Mouse (Mus musculus) liver, embryonic 12.5 days (tissue): ENCODE data around the gene Zscan21. TPM values are rescaled to one million over a fixed set of nuclear protein-coding genes. Genes with fewer than 3 reads are reported as not detected.
A peak's percentile ranks its signal among the peaks of the same experiment; 100 is the strongest.

Experiments
- ATAC-seq: fragments of 200-750 bp; cut with Nextera tagmentation; 2 replicates; pipeline ENCODE4 v1.8.0; 2017; ENCODE audit warnings: moderate number of reproducible peaks, mild to moderate bottlenecking, moderate library complexity
- H3K27ac ChIP-seq: fragments of 300-500 bp; sonication (generic); 2 replicates; pipeline ENCODE4 v1.5.1; 2016; ENCODE audit warnings: mild to moderate bottlenecking
- H3K27me3 ChIP-seq: fragments of 300-500 bp; sonication (generic); replicated peaks from 2 replicates; pipeline ENCODE4 v1.6.1; 2016; ENCODE audit warnings: mild to moderate bottlenecking, moderate library complexity
- H3K36me3 ChIP-seq: fragments of 300-500 bp; sonication (generic); 2 replicates; pipeline ENCODE4 v1.6.1; 2016; ENCODE audit warnings: mild to moderate bottlenecking, moderate library complexity
- H3K4me1 ChIP-seq: fragments of 300-500 bp; sonication (generic); 2 replicates; pipeline ENCODE4 v1.6.1; 2016
- H3K4me2 ChIP-seq: fragments of 300-500 bp; sonication (generic); 2 replicates; pipeline ENCODE4 v1.6.1; 2016; ENCODE audit warnings: mild to moderate bottlenecking, moderate library complexity
- H3K4me3 ChIP-seq: fragments of 300-500 bp; sonication (generic); 2 replicates; pipeline ENCODE4 v1.5.1; 2016; ENCODE audit warnings: mild to moderate bottlenecking, moderate library complexity
- H3K9ac ChIP-seq: fragments of 300-500 bp; sonication (generic); 2 replicates; pipeline ENCODE4 v1.6.1; 2016; ENCODE audit warnings: mild to moderate bottlenecking, moderate library complexity
- H3K9me3 ChIP-seq: fragments of 300-500 bp; sonication (generic); replicated peaks from 2 replicates; pipeline ENCODE4 v1.6.1; 2016; ENCODE audit warnings: mild to moderate bottlenecking, moderate library complexity
- WGBS: fragments of 180-500 bp; shearing (Covaris S2); methylation state at CpG from one replicate; pipeline ENCODE4 v1.1.7; 2016; ENCODE audit not compliant: insufficient replicate concordance; 5-methylcytosine and 5-hydroxymethylcytosine counted together
- polyA plus RNA-seq: library from polyadenylated mRNA; unstranded; fragments of >200 nt; fragmentation: Nextera tagmentation; extraction: Ambion mirVana; gene quantifications from 2 replicates; pipeline ENCODE4 v1.2.1, GENCODE M21; 2016

Zscan21 gene
- polyA plus RNA-seq: 19.0 and 19.6 TPM in 2 replicates

- WGBS: 7% methylated on average over 38 of the region's 38 CpGs
- peak within 1 kb of the TSS; percentile 92 for H3K27ac ChIP-seq
- peaks cover 31% of the 10 kb centered on the region for H3K4me1 ChIP-seq
- peak within 1 kb of the TSS; percentile 80 for H3K9ac ChIP-seq
- H3K4me3 ChIP-seq: peak within 1 kb of the TSS; percentile 70
- no peaks in the 10 kb centered on the region for H3K27me3 ChIP-seq
- peaks cover 23% of the 10 kb centered on the region for H3K36me3 ChIP-seq
- peak; percentile 96 for ATAC-seq
- peak within 1 kb of the TSS; percentile 84 for H3K4me2 ChIP-seq
- H3K9me3 ChIP-seq: no peaks in the 10 kb centered on the region
These were observed at the start of gene Zscan21 for GRCm38 (mm10) chr5:138116255-138117198. Zscan21 (plus strand) TSS chr5:138116903.

DNA sequence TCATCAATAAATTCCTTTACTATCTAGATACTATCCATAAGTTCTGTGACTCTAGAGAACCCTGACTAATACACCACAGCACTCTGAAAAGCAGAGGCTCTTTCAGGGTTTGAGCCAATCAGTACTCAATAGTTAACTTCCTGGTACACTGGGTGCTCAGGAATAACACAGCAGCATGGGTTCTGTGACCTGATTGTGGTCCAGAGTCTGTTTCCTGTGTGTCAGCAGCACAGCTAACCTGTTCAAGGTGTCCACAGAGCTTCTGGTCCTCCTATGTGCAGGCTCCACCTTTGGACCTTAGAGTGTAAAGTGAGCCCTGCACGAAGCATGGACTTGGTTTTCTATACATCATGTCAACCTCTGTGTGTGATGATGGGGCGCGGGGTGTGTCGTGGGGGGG lies 42.9 kb upstream of the Zscan21 start:
- H3K4me2 ChIP-seq: no peak overlapping the region
- H3K36me3 ChIP-seq: no peaks in the 10 kb centered on the region
- no peaks in the 10 kb centered on the region for H3K4me1 ChIP-seq
- H3K4me3 ChIP-seq: no peak overlapping the region
- no peaks in the 10 kb centered on the region for H3K9me3 ChIP-seq
- H3K27me3 ChIP-seq: no peaks in the 10 kb centered on the region
- H3K9ac ChIP-seq: no peak overlapping the region
- no peak for ATAC-seq
- H3K27ac ChIP-seq: no peak overlapping the region
- 85% methylated on average over 4 of the region's 4 CpGs for WGBS

DNA sequence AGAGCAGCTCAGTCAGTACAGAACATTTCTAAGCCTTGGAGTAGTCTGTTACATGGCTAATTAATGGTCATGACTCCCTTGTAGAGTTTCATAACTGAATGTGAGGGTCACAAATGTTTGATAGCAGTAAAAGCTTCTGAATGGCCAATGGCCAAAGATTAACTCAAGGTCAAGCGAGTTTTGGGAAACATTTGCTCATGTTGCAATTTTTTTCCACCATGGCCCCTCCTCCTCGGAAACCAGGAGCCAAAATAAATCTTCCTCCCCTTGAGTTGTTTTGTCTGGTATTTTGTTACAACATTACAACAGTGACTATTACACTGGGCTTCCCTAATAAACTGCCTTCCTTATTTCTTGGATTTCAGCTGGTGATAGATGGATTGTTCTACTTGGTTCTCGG lies 41.0 kb upstream of the Zscan21 start:
- 51% methylated on average over 3 of the region's 3 CpGs for WGBS
- ATAC-seq: no peak

GRCm38 (mm10) chr5:138076148-138076547 lies 40.6 kb upstream of the Zscan21 start:
- no peak for ATAC-seq
- Histone ChIP-seq H3K4me3 (no peak overlapping the region), H3K36me3 (no peaks in the 10 kb centered on the region), H3K9ac (no peak overlapping the region), H3K9me3 (no peaks in the 10 kb centered on the region), H3K27ac (no peak overlapping the region), H3K27me3 (no peaks in the 10 kb centered on the region), H3K4me1 (no peaks in the 10 kb centered on the region), H3K4me2 (no peak overlapping the region)
- WGBS: 41% methylated on average over 2 of the region's 2 CpGs

More for the DNA sequence above, 41.0 kb upstream of the Zscan21 start:
- no peak overlapping the region for H3K27ac ChIP-seq
- H3K9me3 ChIP-seq: no peaks in the 10 kb centered on the region
- H3K4me2 ChIP-seq: no peak overlapping the region
- no peak overlapping the region for H3K9ac ChIP-seq
- no peaks in the 10 kb centered on the region for H3K4me1 ChIP-seq
- no peaks in the 10 kb centered on the region for H3K27me3 ChIP-seq
- H3K4me3 ChIP-seq: no peak overlapping the region
- no peaks in the 10 kb centered on the region for H3K36me3 ChIP-seq

DNA sequence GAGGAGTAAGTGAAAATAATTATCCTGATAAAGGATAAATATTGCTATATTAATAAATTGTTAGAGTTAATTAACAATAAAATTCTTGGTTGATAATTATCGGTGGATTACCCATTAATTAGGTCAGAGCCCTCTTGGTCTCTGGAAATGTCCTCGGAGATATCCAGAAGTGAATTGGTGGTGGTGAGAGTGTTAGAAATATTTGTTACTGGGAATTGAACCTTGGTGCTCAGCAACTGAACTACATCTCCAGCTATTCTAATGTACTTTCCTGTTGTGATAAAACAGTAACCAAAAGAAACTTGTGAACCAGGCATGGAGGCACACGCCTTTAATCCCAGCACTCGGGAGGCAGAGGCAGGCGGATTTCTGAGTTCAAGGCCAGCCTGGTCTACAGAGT lies 36.2 kb upstream of the Zscan21 start:
- WGBS: 68% methylated on average over 5 of the region's 5 CpGs
- Histone ChIP-seq H3K4me2 (no peak overlapping the region), H3K27ac (no peak overlapping the region), H3K36me3 (no peaks in the 10 kb centered on the region), H3K9me3 (no peaks in the 10 kb centered on the region), H3K9ac (no peak overlapping the region), H3K4me3 (no peak overlapping the region), H3K27me3 (no peaks in the 10 kb centered on the region), H3K4me1 (peaks cover 11% of the 10 kb centered on the region)
- no peak for ATAC-seq

- ATAC-seq: no peak
- no peaks in the 10 kb centered on the region for H3K36me3 ChIP-seq
- no peaks in the 10 kb centered on the region for H3K27me3 ChIP-seq
- H3K4me3 ChIP-seq: no peak overlapping the region
- H3K4me2 ChIP-seq: no peak overlapping the region
- peaks cover 17% of the 10 kb centered on the region for H3K4me1 ChIP-seq
- no peaks in the 10 kb centered on the region for H3K9me3 ChIP-seq
- no peak overlapping the region for H3K9ac ChIP-seq
- WGBS: 66% methylated on average over 9 of the region's 9 CpGs
- no peak overlapping the region for H3K27ac ChIP-seq
These were observed 35.3 kb upstream of the Zscan21 start for GRCm38 (mm10) chr5:138081446-138081845.

DNA sequence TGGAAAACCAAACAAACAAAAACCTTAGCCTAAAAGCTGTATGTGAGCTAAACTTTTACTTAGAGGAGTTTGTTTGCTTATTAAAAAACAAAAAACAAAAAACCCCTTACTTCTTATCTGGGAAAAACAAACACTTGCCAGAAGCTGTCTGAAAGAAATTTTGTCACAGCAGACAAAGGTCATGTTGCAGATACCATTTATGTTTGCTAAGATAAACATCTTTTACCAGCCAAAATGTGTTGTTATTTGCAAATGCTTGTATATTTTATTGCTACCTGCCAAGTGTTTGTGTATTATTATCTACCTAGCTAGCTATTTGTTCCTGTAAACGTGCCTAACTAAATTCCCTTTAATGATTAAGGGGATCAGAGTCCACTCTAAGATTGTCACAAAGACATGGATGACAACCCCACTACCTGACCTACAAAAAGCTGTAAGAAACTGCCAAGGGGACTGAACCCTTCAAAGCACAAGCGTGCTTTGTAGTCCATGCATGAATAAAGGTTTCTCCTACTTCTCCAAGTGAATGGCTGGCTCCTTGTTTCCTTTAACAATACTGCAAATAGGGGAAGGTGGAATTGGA lies 33.3 kb upstream of the Zscan21 start:
- no peak overlapping the region for H3K9ac ChIP-seq
- no peak overlapping the region for H3K4me2 ChIP-seq
- H3K4me1 ChIP-seq: peaks cover 36% of the 10 kb centered on the region
- no peaks in the 10 kb centered on the region for H3K27me3 ChIP-seq
- H3K27ac ChIP-seq: peak overlapping the region; percentile 83
- no peaks in the 10 kb centered on the region for H3K9me3 ChIP-seq
- no peak overlapping the region for H3K4me3 ChIP-seq
- ATAC-seq: no peak
- WGBS: 47% methylated on average over 2 of the region's 2 CpGs
- H3K36me3 ChIP-seq: peaks cover 15% of the 10 kb centered on the region

DNA sequence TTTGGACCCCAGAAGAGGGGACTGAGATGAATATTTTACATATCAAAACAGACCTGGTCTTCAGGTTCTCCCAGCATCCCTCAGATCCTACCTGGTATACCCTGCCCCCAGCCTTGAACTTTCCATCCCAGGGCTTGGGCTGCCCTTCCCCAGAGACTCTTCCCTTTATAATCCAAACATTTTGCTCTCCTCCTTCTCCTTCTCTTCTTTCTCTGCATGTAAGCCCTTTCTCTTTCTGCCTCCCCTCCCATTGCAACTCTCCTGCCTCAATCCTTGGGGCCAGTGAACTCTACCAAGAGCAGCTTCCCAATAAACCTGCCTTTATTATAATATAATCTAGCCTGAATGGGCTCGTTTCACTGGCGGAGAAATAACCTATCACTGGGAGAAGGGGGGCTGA lies 32.8 kb upstream of the Zscan21 start:
- peak overlapping the region; percentile 83 for H3K27ac ChIP-seq

GRCm38 (mm10) chr5:138084507-138084906 lies 32.2 kb upstream of the Zscan21 start:
- Histone ChIP-seq H3K9ac (peak overlapping the region; percentile 94), H3K4me2 (peak overlapping the region; percentile 82), H3K4me1 (peaks cover 47% of the 10 kb centered on the region), H3K27me3 (no peaks in the 10 kb centered on the region), H3K9me3 (no peaks in the 10 kb centered on the region), H3K4me3 (peak overlapping the region; percentile 95), H3K36me3 (peaks cover 15% of the 10 kb centered on the region), H3K27ac (peak overlapping the region; percentile 83; the same call in 1 of the 2 replicates)
- 28% methylated on average over 2 of the region's 2 CpGs for WGBS
- peak; percentile 80 for ATAC-seq

More for the DNA sequence above, 32.8 kb upstream of the Zscan21 start:
- Histone ChIP-seq H3K9ac (peak overlapping the region; percentile 24; the same call in 1 of the 2 replicates), H3K36me3 (peaks cover 15% of the 10 kb centered on the region), H3K4me3 (no peak overlapping the region), H3K4me2 (peak overlapping the region; percentile 82; the same call in 1 of the 2 replicates), H3K4me1 (peaks cover 41% of the 10 kb centered on the region), H3K9me3 (no peaks in the 10 kb centered on the region), H3K27me3 (no peaks in the 10 kb centered on the region)
- WGBS: 83% methylated on average over 2 of the region's 2 CpGs
- ATAC-seq: no peak

- Histone ChIP-seq H3K27me3 (no peaks in the 10 kb centered on the region), H3K36me3 (peaks cover 15% of the 10 kb centered on the region), H3K27ac (peak within 1 kb of the TSS; percentile 83), H3K4me3 (peak within 1 kb of the TSS; percentile 95), H3K4me2 (peak within 1 kb of the TSS; percentile 82), H3K4me1 (peaks cover 51% of the 10 kb centered on the region), H3K9me3 (no peaks in the 10 kb centered on the region), H3K9ac (peak within 1 kb of the TSS; percentile 94)
- peak; percentile 91 for ATAC-seq
- WGBS: under 1% methylated on average over 27 of the region's 27 CpGs
These were observed 31.7 kb upstream of the Zscan21 start, which contains the start of gene Zkscan1 for GRCm38 (mm10) chr5:138084996-138085395. Zkscan1 (plus strand) TSS chr5:138085084.

DNA sequence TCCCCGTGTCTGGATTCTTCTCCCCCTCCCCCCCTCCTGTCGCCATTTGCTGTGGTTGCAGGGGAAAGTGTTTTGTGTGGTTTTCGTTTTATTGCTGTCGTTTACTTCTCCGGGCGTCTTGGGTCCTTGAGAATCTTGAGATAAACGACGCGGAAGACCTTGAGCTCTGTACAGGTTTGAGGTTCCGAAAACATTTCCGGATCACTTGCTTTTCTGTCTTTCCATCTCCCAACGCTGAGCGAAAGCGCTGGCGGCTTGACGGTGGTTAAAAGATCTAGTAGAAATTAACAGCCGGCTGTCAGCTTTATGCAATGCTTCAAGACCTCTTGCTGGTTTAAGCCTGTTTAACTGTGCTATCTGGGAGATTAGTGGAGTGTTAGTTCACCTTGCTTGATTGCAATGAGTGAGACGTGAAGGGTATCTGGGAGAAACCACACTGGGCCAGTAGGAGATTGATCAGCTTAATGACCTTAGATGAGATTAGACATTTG lies 31.2 kb upstream of the Zscan21 start:
- Histone ChIP-seq H3K36me3 (peaks cover 15% of the 10 kb centered on the region), H3K27me3 (no peaks in the 10 kb centered on the region), H3K9me3 (no peaks in the 10 kb centered on the region), H3K4me3 (peak overlapping the region; percentile 95), H3K4me2 (peak overlapping the region; percentile 82), H3K9ac (peak overlapping the region; percentile 94), H3K4me1 (peaks cover 52% of the 10 kb centered on the region), H3K27ac (peak overlapping the region; percentile 83)
- no peak; the same call in 1 of the 2 replicates for ATAC-seq
- WGBS: under 1% methylated on average over 18 of the region's 18 CpGs

DNA sequence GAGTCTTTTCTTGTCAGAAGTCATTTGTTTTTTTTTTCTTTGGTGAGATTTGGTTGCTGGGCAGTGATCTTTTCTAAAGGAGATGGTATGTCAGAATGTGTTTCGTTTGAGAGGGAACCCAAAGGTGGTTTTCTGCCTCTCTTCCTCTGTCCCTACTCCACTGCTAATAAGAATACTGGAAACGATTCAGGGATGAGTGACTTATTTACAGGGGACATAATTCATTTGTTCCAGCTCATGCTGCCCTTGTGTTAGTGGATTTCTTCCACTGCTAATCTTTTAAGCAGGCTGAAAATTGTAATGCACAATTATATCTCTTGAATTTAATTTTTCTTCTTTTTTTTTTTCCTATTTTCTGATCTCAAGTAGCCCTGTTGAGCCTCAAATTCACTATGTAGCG lies 29.9 kb upstream of the Zscan21 start:
- Histone ChIP-seq H3K36me3 (peaks cover 17% of the 10 kb centered on the region), H3K4me1 (peaks cover 52% of the 10 kb centered on the region), H3K4me2 (peak overlapping the region; percentile 82), H3K27ac (no peak overlapping the region), H3K4me3 (no peak overlapping the region), H3K9ac (peak overlapping the region; percentile 94; the same call in 1 of the 2 replicates), H3K9me3 (no peaks in the 10 kb centered on the region), H3K27me3 (no peaks in the 10 kb centered on the region)
- ATAC-seq: no peak
- WGBS: 78% methylated on average over 3 of the region's 3 CpGs
